Mouse (Mus musculus): Measurements from ENCODE around the gene Vps41. TPM values are rescaled to one million over a fixed set of nuclear protein-coding genes. Genes with fewer than 3 reads are reported as not detected.

Gene Vps41
- polyA plus RNA-seq, 1 experiment from 2014 or later, result 58.8 TPM

DNA sequence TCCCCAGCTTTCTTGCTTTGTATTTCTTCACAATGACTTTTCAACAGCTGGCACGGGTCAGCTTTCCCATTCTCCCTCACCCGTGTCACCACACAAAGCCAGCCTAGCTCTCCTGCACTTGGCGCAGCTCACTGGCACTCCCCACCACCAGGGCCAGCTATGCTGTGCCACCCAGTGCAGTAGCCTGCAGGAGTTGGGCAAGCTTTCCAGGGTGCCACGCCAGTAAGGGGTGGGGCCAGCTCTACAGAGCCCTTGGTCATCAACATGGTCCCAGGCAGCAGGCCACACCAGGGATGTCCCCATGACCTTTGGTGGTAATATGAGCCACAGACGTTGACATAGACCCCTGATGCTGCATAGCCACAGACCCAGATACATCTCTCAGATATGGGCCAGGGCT lies 80.5 kb downstream of the Vps41 start:
- H3K9ac ChIP-seq, result no peak overlapping the region
- 80% methylated on average over 5 of the region's 5 CpGs for WGBS
- no peak overlapping the region for H3K4me3 ChIP-seq
- H3K4me1 ChIP-seq, result no peaks in the 10 kb centered on the region
- H3K36me3 ChIP-seq, result no peaks in the 10 kb centered on the region
- H3K27ac ChIP-seq, result no peak overlapping the region
- ATAC-seq (ENCODE audit: borderline replicate concordance, extremely low read depth, low FRiP score, low TSS enrichment), result no peak
- H3K27me3 ChIP-seq, result no peaks in the 10 kb centered on the region
- H3K9me3 ChIP-seq, result no peaks in the 10 kb centered on the region
- H3K4me2 ChIP-seq, result no peak overlapping the region

DNA sequence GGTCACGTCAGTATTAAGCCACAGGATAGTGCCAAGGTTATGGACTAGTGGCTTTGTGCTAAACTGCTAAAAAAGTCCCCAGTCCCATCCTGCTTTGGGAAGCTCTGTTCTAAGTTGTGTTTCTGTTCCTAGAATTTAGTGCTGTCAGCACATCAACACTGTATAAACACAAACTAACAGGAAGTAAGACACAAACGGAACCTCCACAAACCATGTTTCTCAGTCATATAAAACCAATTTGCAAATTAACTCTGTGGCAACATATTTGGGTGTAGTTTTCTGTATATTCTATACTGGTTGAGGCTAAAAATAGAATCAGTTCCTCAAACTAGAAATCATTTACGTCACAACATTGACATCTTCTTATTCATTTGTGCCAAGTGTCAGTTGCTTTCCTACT lies 83.3 kb downstream of the Vps41 start:
- H3K27ac ChIP-seq, result no peak overlapping the region
- 63% methylated on average over 3 of the region's 3 CpGs for WGBS
- no peak overlapping the region for H3K9ac ChIP-seq
- no peaks in the 10 kb centered on the region for H3K4me1 ChIP-seq
- no peak overlapping the region for H3K4me2 ChIP-seq
- H3K27me3 ChIP-seq, result no peaks in the 10 kb centered on the region
- no peak overlapping the region for H3K4me3 ChIP-seq
- H3K36me3 ChIP-seq, result no peaks in the 10 kb centered on the region
- no peaks in the 10 kb centered on the region for H3K9me3 ChIP-seq
- ATAC-seq (ENCODE audit: borderline replicate concordance, extremely low read depth, low FRiP score, low TSS enrichment), result no peak

DNA sequence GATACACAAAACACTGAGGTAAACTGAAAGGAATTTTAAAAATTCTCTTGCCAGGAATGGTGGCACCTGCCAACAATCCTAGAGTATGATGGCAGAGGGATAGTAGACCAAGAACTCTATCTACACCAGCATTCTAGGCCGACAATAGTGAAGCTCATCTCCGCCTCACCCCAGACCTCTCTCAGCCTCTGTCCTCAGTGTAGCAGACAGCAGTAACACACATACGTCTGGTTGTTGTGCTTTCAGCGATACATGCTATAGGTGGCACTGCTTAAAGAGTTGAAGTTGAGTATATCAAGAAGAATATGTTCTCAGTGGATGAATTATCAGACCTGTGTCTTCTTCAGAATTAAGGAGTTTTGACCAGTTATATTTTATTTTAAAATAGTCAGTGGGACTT lies 92.4 kb downstream of the Vps41 start:
- H3K4me1 ChIP-seq, result no peaks in the 10 kb centered on the region
- H3K27me3 ChIP-seq, result no peaks in the 10 kb centered on the region
- no peak for ATAC-seq (ENCODE audit: borderline replicate concordance, extremely low read depth, low FRiP score, low TSS enrichment)
- H3K36me3 ChIP-seq, result peaks cover 7% of the 10 kb centered on the region; the same call in 1 of the 2 replicates
- no peak overlapping the region for H3K27ac ChIP-seq
- no peaks in the 10 kb centered on the region for H3K9me3 ChIP-seq
- WGBS, result 73% methylated on average over 4 of the region's 4 CpGs
- no peak overlapping the region for H3K4me2 ChIP-seq
- no peak overlapping the region for H3K9ac ChIP-seq
- no peak overlapping the region for H3K4me3 ChIP-seq

DNA sequence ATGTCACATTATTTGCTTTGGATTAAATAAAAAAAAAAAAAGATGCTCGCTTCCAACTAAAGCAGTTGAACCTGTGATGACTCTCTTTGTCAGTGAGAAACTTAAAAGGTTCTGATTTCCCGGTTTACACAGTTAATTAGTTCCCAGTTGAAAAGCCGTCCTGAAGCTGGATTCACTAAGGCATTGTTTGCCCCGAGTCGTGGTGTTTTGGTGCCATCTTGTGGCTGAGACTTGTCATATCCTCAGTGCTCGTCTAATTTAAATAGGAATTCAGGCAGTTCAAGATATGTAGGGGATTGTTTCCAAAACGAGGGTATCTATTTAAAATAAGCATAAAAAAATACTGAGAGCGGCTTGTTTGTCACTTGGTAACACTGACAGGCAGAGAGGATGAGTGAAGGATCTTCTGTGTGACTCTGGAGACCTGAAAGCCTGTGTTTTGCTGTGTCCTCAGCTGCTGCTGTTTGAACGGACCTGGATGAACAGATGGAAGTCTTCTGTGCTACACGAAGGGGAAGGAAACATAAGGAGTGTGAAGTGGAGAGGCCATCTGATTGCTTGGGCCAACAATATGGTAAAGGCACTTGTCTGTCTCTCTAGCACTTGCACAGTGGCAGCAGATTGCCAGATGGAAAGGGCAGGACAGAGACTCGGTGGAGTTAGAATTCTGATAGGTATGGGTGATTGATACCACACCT lies 93.0 kb downstream of the Vps41 start:
- no peak; the same call in 1 of the 2 replicates for ATAC-seq (ENCODE audit: borderline replicate concordance, extremely low read depth, low FRiP score, low TSS enrichment)
- no peaks in the 10 kb centered on the region for H3K27me3 ChIP-seq
- no peak overlapping the region for H3K4me2 ChIP-seq
- no peak overlapping the region for H3K9ac ChIP-seq
- peaks cover 7% of the 10 kb centered on the region; the same call in 1 of the 2 replicates for H3K36me3 ChIP-seq
- no peaks in the 10 kb centered on the region for H3K4me1 ChIP-seq
- no peak overlapping the region for H3K4me3 ChIP-seq
- no peak overlapping the region for H3K27ac ChIP-seq
- 11% methylated on average over 11 of the region's 11 CpGs for WGBS
- H3K9me3 ChIP-seq, result no peaks in the 10 kb centered on the region

DNA sequence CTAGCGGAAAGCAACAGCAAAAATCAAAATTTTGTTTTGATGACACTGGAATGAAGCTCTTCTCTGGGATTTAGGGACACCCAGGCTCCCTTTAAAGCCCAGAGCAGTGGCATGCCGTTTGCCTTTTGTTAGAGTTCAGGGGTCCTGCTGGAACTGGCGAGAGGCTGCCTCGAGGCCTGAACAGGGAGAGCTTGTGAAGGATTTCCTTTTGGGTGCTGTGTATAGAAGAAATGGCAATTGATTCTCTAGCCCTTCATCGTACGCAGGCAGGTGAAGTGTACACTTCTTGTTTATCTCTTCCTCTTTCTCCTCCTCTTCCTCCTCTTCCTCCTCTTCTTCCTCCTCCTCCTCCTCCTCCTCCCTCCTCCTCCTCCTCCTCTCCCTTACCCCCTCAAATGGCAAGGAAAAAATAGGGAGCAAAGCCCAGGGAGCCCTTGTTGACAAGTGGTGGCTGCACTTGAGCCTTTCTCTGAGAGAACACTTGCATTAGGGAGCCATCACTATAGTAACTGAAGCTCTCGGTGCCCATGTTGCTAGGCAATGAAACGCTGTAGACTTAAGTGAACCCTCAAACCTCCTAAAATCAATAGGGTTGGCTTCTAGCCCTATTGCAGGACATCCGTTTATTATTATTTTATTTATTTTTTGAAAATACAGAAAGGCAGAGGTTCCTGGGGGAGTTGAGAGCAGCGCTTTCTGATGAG lies 107.5 kb downstream of the Vps41 start:
- H3K4me3 ChIP-seq, result no peak overlapping the region
- WGBS, result 62% methylated on average over 10 of the region's 10 CpGs
- H3K4me1 ChIP-seq, result no peaks in the 10 kb centered on the region
- ATAC-seq (ENCODE audit: borderline replicate concordance, extremely low read depth, low FRiP score, low TSS enrichment), result no peak
- H3K27ac ChIP-seq, result no peak overlapping the region
- H3K4me2 ChIP-seq, result no peak overlapping the region
- no peaks in the 10 kb centered on the region; the same call in 1 of the 2 replicates for H3K36me3 ChIP-seq
- no peaks in the 10 kb centered on the region for H3K27me3 ChIP-seq
- H3K9ac ChIP-seq, result no peak overlapping the region
- H3K9me3 ChIP-seq, result no peaks in the 10 kb centered on the region

DNA sequence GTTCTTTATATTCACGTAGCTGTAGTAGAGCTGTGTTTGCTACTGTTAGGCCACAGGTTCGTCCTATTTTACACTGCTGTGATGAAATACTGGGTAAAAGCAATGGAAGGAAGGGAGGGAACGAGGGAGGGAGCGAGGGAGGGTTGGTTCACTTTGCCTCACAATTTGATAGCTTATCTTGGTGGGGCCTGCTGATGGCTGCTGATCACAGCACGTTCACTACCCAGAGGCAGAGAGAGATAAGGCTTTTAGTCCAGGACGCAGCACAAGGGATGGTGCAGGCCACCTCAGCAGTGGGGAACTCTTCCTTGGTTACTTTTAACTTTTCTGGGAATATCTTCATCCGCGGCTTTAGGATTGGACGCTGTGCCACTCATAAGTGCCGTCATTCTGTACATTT lies 109.9 kb downstream of the Vps41 start:
- ATAC-seq (ENCODE audit: borderline replicate concordance, extremely low read depth, low FRiP score, low TSS enrichment), result no peak
- Histone ChIP-seq H3K36me3 (no peaks in the 10 kb centered on the region; the same call in 1 of the 2 replicates), H3K9ac (no peak overlapping the region), H3K27me3 (no peaks in the 10 kb centered on the region), H3K4me3 (no peak overlapping the region), H3K4me1 (no peaks in the 10 kb centered on the region), H3K9me3 (no peaks in the 10 kb centered on the region), H3K27ac (no peak overlapping the region), H3K4me2 (no peak overlapping the region)
- WGBS, result 77% methylated on average over 10 of the region's 10 CpGs

DNA sequence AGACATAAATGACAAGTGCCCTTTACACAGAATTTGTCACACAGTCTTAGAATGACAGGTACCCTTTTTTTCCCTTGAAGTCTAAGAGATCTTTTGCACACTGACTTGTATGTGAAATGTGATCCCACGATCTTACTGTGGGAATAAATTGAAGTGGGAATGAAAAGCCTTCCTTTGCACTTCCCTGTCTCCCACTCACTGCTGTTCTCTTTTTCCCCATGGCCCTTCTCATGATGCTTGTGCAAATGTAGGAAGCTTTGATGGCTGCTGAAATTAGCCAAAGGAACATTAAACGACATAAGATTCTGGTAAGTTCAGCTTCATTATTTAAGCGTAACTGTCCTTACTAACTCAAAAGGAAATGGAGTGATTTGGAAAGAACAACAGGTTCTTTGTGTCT lies 113.4 kb downstream of the Vps41 start:
- Histone ChIP-seq H3K4me1 (no peaks in the 10 kb centered on the region), H3K4me3 (no peak overlapping the region), H3K4me2 (no peak overlapping the region), H3K27ac (no peak overlapping the region), H3K9ac (no peak overlapping the region), H3K27me3 (no peaks in the 10 kb centered on the region), H3K9me3 (no peaks in the 10 kb centered on the region), H3K36me3 (no peaks in the 10 kb centered on the region; the same call in 1 of the 2 replicates)
- WGBS, result 77% methylated on average over 3 of the region's 3 CpGs
- ATAC-seq (ENCODE audit: borderline replicate concordance, extremely low read depth, low FRiP score, low TSS enrichment), result no peak

DNA sequence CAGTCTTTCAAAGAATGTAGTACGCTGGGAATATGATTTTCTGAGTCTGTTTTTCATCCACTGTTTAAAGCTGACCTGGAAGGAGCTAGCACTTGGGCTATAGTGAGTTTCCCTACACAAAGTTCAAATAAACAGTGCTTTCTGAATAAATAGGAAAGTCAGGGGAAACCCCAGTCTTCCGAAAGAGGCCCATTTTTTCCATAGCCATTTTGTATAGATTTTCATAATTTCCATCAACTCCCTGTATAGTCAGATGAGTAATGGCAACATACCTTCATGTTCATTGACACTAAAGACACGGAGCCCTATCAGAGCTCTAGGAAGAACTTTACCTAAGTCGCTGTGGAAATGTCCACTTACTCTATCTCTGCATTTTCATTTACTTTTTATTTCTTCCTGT lies 122.1 kb downstream of the Vps41 start:
- 84% methylated on average over 4 of the region's 4 CpGs for WGBS

DNA sequence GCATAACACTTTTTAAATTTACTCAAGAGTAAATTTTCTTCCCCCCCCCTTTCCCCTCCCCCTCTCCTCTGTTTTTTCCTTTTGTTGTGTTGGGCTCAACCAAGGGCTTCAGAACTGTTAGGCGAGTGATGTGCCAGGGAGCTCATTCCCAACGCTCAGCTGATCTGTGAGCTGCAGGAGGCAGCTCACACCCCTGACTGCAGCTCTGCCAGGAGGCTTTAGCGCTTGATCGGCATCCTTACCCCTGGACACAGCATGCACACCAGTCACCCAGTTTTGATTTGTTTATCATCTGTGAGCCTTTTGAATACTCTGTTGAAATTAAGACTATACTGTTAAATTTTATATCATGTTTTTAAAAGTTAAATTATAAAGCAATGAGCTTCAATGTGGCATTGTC lies 123.3 kb downstream of the Vps41 start:
- Histone ChIP-seq H3K27ac (no peak overlapping the region), H3K9me3 (no peaks in the 10 kb centered on the region), H3K4me3 (no peak overlapping the region), H3K4me2 (no peak overlapping the region), H3K27me3 (no peaks in the 10 kb centered on the region), H3K36me3 (no peaks in the 10 kb centered on the region), H3K4me1 (no peaks in the 10 kb centered on the region), H3K9ac (no peak overlapping the region)
- ATAC-seq (ENCODE audit: borderline replicate concordance, extremely low read depth, low FRiP score, low TSS enrichment), result no peak
- 68% methylated on average over 4 of the region's 4 CpGs for WGBS

More for the DNA sequence above, 122.1 kb downstream of the Vps41 start:
- Histone ChIP-seq H3K36me3 (no peaks in the 10 kb centered on the region), H3K27me3 (no peaks in the 10 kb centered on the region), H3K9ac (no peak overlapping the region), H3K4me3 (no peak overlapping the region), H3K27ac (no peak overlapping the region), H3K4me2 (no peak overlapping the region), H3K9me3 (no peaks in the 10 kb centered on the region), H3K4me1 (no peaks in the 10 kb centered on the region)
- no peak for ATAC-seq (ENCODE audit: borderline replicate concordance, extremely low read depth, low FRiP score, low TSS enrichment)

DNA sequence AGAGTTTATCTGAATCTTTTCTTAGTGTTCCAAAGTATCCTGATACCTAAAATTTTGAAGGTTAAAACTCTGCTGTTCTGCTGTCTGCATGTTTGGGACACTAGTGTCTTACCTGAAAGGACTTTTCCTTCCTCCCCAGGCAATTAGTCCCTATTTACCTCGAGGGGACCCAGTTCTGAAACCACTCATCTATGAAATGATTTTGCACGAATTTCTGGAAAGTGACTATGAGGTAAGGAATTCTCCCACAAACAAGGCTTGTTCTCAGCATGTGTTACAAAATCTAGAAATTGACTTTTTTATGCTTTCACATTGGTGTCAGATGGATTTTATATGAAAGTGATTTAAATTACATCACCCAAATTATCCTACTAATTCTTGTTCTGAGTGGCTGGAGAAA lies 123.9 kb downstream of the Vps41 start:
- H3K9ac ChIP-seq, result no peak overlapping the region
- WGBS, result 60% methylated on average over 2 of the region's 2 CpGs
- no peaks in the 10 kb centered on the region for H3K9me3 ChIP-seq
- H3K27ac ChIP-seq, result no peak overlapping the region
- H3K36me3 ChIP-seq, result no peaks in the 10 kb centered on the region
- ATAC-seq (ENCODE audit: borderline replicate concordance, extremely low read depth, low FRiP score, low TSS enrichment), result no peak
- H3K4me1 ChIP-seq, result no peaks in the 10 kb centered on the region
- H3K4me2 ChIP-seq, result no peak overlapping the region
- H3K4me3 ChIP-seq, result no peak overlapping the region
- no peaks in the 10 kb centered on the region for H3K27me3 ChIP-seq

DNA sequence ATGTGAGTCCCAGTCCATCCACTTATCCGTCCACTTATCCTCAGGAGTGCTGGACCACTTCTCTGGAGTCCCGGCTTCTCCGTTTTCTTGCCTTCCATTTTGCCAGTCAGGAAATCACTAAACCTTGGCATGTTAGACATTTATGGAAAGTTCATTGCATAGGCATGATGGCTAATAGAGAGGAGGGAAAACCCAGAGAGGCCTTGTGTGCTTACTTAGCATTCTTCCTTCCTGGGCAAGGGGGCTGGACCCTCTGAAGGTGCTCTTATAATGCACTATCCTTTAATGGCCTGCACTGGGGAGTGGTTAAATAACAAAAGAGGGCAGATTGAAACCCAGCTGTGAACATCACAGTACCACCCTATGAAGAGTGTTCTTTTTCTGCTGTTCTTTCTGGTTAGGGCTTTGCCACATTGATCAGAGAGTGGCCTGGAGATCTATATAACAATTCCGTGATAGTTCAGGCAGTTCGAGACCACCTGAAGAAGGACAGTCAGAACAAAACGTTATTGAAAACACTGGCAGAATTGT lies 124.7 kb downstream of the Vps41 start:
- no peak for ATAC-seq (ENCODE audit: borderline replicate concordance, extremely low read depth, low FRiP score, low TSS enrichment)
- Histone ChIP-seq H3K4me3 (no peak overlapping the region), H3K36me3 (no peaks in the 10 kb centered on the region), H3K9ac (no peak overlapping the region), H3K27ac (no peak overlapping the region), H3K4me2 (no peak overlapping the region), H3K4me1 (no peaks in the 10 kb centered on the region), H3K9me3 (no peaks in the 10 kb centered on the region), H3K27me3 (no peaks in the 10 kb centered on the region)
- 78% methylated on average over 6 of the region's 6 CpGs for WGBS

DNA sequence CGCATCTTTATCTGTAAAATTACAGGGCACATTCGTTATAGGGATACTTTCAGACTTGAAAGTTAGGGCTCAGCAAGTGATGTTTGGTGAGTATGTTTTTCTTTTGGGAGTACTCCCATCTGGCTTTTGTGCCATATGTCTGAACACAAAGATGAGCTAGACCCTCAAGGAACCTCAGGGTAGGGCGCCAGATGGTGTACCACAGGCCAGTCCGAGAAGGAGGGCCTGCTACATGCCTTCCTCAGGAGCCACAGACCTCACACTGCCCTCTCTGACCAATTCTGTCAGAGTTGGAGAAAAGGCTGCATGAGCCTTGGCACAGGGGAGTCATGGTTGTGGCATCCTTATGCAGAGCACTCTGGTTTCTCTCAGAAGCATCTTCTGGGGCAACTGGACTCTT lies 125.5 kb downstream of the Vps41 start:
- Histone ChIP-seq H3K4me3 (no peak overlapping the region), H3K9ac (no peak overlapping the region), H3K9me3 (no peaks in the 10 kb centered on the region), H3K27ac (no peak overlapping the region), H3K4me2 (no peak overlapping the region), H3K27me3 (no peaks in the 10 kb centered on the region), H3K4me1 (no peaks in the 10 kb centered on the region), H3K36me3 (no peaks in the 10 kb centered on the region)
- ATAC-seq (ENCODE audit: borderline replicate concordance, extremely low read depth, low FRiP score, low TSS enrichment), result no peak
- 89% methylated on average over 4 of the region's 4 CpGs for WGBS
